Mouse (Mus musculus): Measurements from ENCODE around the gene Tspan12.

Gene Tspan12

GRCm38 (mm10) chr6:21768745-21769446 lies 83.4 kb downstream of the Tspan12 start:
- DNase-seq (ENCODE audit: low spot score), result no peak

GRCm38 (mm10) chr6:21767787-21768221 lies 84.5 kb downstream of the Tspan12 start:
- no peak for DNase-seq (ENCODE audit: low spot score)

DNA sequence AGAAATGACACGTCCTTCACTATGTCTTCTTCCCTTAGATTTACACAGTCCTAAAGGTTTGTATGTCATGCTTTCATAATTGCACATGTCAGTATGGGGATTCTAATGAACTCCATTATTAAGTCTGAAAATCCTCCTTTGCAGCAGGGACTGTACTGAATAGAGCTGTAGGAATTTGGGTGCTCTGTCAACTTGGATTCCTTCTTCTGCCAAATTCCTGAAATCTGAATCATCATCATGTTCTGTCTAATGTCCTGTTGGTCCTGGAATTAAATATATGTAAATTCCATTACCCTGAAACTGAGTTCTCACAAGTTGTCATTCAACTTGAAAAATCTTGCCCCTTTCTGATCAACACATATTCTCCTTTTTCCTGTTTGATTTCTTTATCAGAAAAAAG lies 104.8 kb downstream of the Tspan12 start:
- DNase-seq (ENCODE audit: low spot score), result no peak

- DNase-seq (ENCODE audit: low spot score), result no peak
Observed at GRCm38 (mm10) chr6:21744615-21745266, 107.6 kb downstream of the Tspan12 start.

GRCm38 (mm10) chr6:21740606-21741005 lies 111.7 kb downstream of the Tspan12 start:
- no peak for DNase-seq (ENCODE audit: low spot score)

DNA sequence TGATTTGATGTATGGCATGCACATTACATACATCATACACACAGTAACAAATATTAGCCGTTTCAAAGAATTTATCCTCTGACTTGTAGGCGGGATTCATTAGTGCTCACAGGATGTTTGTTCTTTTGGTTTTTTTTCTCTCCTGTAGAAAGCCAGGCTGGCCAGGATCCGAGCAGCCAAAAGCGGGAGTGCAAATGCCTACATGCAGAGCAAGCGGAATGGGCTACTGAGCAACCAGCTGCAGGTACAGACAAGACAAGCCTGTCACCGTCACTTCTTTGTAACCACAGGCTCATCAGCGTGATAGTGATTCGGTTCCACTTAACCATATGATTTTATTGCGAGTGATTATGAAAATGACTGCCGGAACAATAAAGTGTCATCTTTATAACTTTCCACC lies 130.1 kb downstream of the Tspan12 start:
- no peak for DNase-seq (ENCODE audit: low spot score)

Data from left cerebral cortex, adult 11 months (tissue).